Mouse (Mus musculus): Measurements from ENCODE around the gene Naa38.

The Naa38 gene

GRCm38 (mm10) chr11:69395235-69395633 lies at the start of gene Naa38, which contains the start of gene Cyb5d1:
TSS of gene Naa38 (plus strand) at chr11:69395487.
TSS of gene Cyb5d1 (minus strand) at chr11:69395631.
- peak; percentile 94 to 96 for DNase-seq

- DNase-seq, result no peak
Observed at GRCm38 (mm10) chr11:69346441-69346840, 48.8 kb upstream of the Naa38 start.

GRCm38 (mm10) chr11:69356544-69356943 lies 38.7 kb upstream of the Naa38 start:
- no peak for DNase-seq

- no peak for DNase-seq
Observed at GRCm38 (mm10) chr11:69357690-69358089, 37.6 kb upstream of the Naa38 start.

- no peak for DNase-seq
Observed at GRCm38 (mm10) chr11:69362021-69362420, 33.3 kb upstream of the Naa38 start.

GRCm38 (mm10) chr11:69362479-69362878 lies 32.8 kb upstream of the Naa38 start:
- peak in 1 of 2 experiments; percentile 20 for DNase-seq

GRCm38 (mm10) chr11:69364376-69364775 lies 30.9 kb upstream of the Naa38 start:
- DNase-seq, result peak; percentile 62 to 82

GRCm38 (mm10) chr11:69364910-69365309 lies 30.4 kb upstream of the Naa38 start:
- peak; percentile 98 to 99 for DNase-seq

- DNase-seq, result no peak
Observed at GRCm38 (mm10) chr11:69365722-69366121, 29.6 kb upstream of the Naa38 start.

GRCm38 (mm10) chr11:69366157-69366854 lies 29.0 kb upstream of the Naa38 start:
- peak; percentile 98 to 99 for DNase-seq

- peak in 1 of 2 experiments; percentile 35 for DNase-seq
Observed at GRCm38 (mm10) chr11:69366855-69367615, 28.3 kb upstream of the Naa38 start.

GRCm38 (mm10) chr11:69367616-69368355 lies 27.5 kb upstream of the Naa38 start:
- peak; percentile 45 to 69 for DNase-seq

- DNase-seq, result peak; percentile 38 to 77
Observed at GRCm38 (mm10) chr11:69368356-69369214, 26.7 kb upstream of the Naa38 start.

- no peak for DNase-seq
Observed at GRCm38 (mm10) chr11:69369215-69369989, 25.9 kb upstream of the Naa38 start, which contains the start of gene Chd3. TSS of gene Chd3 (minus strand) at chr11:69369406.

- DNase-seq, result no peak
Observed at GRCm38 (mm10) chr11:69369990-69370816, 25.1 kb upstream of the Naa38 start.

GRCm38 (mm10) chr11:69370817-69371215 lies 24.5 kb upstream of the Naa38 start:
- no peak for DNase-seq

- DNase-seq, result no peak
Observed at GRCm38 (mm10) chr11:69371601-69372000, 23.7 kb upstream of the Naa38 start.

- peak; percentile 44 to 50 for DNase-seq
Observed at GRCm38 (mm10) chr11:69372056-69372779, 23.1 kb upstream of the Naa38 start.

GRCm38 (mm10) chr11:69372780-69373170 lies 22.5 kb upstream of the Naa38 start:
- DNase-seq, result peak in 1 of 2 experiments; percentile 43

All from kidney, postnatal 36 days (tissue).